Mouse (Mus musculus): ENCODE measurements around the gene Khnyn.

Khnyn gene

DNA sequence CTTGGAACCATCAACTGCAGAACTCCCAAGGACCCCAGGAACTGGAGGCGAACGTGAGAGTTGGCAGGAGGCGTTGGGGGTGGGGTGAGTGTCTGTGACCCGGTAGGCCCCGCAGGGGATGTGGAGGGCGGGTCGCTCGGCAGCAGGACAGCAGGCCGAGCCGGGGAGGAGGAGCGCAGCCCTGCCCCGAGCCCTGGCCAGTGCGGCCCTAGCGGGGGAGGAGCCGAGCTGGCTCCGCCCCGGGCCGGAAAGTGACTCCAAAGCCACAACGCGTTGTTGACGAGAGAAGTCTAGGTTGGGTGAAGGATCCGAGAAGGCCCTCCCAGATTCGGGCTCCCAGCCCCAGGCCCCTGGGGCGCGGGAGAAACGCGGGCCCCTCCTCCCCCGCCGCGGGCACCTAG is at the start of gene Khnyn:
Khnyn (plus strand) TSS at position 235 of the 401 bp plus-strand sequence.
- DNase-seq: peak; percentile 96

DNA sequence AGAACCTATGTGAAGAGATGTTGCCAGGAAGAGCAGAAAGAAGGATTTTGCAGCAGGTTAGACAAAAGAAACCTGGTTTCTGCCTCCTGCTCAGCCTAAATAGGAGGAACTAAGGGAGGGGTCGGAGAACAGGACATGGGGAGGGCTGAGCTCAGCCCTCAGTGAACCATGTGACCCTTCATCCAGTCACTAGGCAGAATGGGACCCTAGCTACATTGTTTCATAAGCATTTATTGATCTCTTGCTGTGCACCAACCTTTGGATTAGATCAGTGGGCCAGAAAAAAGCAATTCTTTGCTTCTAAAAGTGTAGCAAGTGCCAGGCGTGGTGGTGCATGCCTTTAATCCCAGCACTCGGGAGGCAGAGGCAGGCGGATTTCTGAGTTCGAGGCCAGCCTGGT is 46.4 kb upstream of the Khnyn start:
- DNase-seq: no peak

GRCm38 (mm10) chr14:55838740-55839139 is 46.0 kb upstream of the Khnyn start:
- no peak for DNase-seq

DNA sequence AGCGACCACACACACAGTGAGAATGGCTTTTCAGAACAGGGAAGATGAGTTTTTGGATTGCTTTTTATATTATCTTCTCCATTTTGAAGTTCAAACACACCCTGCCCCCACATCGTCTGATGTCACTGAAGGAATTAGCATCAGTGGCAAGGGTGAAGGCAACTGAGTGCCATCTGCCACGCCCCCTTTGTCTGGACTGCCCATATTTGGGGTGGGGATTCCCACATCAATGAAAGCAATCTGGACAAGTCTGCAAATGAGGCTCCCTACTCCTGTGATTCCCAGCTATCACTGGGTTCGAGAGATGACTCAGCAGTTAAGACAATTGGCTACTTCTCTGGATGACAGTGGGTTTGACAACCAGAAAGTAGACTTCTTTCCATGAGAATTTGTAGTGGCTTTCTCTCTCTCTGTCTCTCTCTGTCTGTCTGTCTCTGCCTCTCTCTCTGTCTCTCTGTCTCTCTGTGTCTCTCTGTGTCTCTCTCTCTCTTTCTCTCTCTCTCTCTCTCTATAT is 43.8 kb upstream of the Khnyn start:
- DNase-seq: no peak

DNA sequence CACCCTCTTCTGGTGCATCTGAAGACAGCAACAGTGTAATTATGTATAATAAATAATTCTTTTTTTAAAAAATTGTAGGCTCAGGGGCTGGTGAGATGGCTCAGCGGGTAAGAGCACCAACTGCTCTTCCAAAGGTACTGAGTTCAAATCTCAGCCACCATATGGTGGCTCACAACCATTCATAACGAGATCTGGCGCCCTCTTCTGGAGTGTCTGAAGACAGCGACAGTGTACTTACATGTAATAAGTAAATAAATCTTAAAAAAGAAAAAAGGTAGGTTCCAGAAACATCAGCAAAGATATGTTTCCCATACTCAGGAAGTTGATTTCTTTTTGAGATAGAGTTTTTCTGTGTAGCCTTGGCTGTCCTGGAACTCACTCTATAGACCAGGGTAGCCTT is 42.0 kb upstream of the Khnyn start:
- no peak for DNase-seq

DNA sequence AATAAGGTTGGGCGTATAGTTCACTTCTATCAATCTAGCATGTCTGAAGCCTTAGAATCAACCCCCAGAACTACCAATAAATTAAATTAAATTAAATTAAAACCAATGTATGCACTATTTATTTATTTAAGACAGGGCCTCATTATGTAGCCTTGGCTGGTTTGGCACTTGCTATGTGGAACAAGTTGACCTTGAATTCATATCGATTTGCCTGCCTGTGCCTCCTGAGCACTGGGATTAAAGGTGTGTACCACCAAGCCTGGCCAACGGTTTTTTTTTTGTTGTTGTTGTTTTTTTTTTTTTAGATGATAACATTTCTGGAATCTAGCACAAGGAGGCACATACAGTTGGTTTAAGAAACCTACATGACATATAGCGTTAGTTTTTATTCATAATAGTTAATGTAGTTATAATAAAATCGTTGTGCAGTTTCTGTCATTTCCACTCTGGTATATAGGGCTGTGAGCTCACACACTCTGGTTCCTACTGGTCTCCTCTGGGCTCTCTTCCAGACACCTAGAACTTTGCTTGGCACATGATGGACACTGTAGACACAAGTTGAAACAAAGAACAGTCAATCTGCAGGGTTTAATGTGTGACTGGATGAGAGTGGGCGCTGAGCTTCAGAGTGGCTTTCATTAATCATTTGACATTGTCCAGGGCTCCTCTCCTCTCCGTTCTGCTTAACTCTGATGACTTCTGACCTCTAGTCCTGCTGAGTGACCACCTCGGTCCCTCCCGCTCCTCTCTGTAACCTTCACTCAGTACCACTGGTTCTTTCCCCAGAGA is 39.0 kb upstream of the Khnyn start:
- no peak for DNase-seq

GRCm38 (mm10) chr14:55850885-55851284 is 33.9 kb upstream of the Khnyn start:
- DNase-seq: no peak

DNA sequence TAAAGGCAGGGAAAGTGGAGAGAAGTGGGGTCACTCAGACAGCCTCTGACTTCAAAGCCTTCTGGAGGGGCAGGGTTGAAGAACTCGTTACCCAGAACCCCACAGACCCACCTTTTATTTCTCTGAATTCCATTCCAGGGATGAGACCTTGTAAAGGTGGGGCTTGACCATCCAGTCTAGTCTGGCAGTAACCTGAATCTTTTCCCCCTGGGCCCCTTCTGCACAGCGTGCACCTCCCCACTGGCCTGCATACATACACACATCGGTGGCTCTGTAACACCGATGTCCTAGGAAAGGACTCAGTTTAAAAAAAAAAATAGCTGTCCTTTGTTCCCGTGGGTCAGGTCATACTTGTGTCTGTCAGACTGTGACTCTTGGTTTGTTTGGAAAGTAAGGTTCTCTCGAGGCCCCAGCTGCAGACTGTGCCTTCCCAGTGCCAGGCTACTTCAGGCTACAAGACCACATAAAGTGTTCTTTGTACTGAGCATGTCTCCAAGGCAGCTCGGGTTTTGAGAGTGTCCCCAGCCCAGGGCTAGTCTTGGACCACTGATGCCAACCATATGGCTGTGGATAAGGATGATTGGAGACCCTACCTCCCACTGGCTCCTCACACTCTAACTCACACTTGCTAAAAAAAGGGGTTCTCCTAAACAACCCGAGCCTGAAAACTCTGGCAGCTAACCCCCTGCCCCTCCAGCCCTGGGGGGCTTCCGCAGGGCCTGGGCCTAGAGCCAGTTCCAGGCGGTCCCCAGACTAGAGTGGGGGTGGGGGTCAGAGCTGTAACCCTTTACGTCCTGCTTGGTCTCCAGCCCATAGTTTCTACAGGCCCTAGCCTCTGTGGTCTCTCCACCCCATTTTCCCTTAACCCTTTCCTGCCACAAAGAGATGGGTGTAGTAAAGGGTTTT is 31.8 kb upstream of the Khnyn start:
- peak in 1 of 2 experiments; percentile 18 for DNase-seq

DNA sequence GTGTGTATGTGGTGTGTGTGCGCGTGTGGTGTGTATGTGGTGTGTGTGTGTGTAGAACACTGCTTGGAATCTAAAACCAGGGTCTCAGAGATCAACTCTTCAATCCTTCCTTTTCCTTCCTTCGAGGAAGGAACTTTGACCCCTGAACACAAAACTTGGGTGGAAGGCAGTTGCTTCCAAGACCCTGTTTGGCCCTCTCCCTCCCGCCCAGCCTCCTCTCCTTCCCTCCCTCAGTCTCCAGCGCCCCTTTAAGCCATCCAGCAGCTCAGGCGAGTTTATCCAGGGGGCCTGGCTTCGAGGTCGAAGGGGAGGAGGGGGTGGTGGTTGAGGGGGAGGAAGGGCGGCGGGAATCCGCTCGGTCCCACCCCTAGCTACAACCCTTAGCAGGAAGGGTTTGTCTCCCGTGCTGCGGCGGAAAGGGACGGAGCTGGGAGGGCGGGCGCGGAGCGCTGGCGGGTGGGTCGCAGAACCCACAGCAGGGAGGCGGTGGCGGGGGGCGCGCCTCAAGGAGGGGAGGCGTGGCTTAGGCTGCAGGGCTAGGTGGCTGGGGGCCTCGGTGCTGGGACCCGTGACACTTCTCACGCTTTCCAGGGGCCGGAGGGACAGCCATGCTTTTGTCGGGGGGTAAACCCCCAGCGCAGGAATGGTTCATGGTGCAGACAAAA is 31.0 kb upstream of the Khnyn start, which contains the start of gene Nynrin:
Nynrin (plus strand) TSS at position 390 of the 665 bp plus-strand sequence.
- DNase-seq: peak in 1 of 2 experiments; percentile 50

DNA sequence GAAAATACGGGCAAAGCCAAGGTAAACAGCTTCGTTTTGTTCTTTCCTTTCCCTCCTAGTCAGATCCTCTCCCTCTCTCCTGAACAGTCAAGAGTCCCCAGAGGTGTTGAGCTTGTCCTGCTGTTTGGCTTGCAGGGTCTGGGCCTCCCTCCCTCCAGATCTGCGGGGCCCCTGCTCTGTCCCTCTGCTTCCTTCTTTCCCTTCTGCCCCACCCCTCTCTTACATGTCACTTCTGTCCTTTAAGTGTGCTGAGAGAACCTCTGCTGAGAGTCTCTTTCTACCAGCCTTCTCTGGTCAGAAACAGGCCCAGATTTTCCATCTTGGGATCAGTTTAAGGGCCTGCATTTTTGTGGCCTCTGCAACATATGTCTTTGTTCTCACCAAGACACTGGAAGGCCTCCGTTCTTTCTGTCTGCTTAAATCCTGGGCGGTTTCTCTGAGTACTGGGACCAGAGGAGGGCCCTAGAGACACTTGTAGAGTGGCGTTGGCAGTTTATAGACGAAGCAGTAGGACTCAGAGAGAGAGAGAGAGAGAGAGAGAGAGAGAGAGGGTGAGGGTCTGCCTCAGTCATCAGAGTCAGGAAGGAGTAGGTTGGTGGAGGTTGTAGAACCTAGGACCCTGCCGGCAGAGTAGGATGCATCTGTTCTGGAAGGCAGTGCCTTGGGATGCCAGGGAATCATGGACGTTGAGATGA is 30.2 kb upstream of the Khnyn start:
- no peak for DNase-seq

DNA sequence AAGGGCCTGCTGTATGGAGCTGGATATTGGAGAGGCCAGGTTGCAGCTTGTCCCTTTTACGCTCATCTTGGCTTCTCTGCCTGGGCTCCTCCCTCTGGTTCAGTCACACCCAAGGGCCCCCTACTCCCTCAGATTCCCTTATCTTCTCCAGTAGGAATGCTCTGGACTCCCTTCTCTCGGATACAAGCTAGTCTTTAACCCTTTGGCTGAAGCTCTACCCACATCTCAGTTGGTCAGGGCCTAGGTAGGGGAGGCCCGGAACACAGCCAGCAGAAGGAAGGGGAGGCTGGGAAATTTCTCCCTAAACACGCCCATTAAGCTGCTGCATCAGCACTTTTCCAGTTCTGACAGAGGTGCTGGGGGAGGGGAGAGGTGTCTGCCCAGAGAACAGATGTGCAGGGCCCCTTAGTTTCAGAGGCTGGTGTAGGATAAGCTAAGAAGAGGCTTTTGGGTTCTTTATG is 29.6 kb upstream of the Khnyn start:
- no peak for DNase-seq

- no peak for DNase-seq
Measured at GRCm38 (mm10) chr14:55857588-55857987, 27.2 kb upstream of the Khnyn start.

DNA sequence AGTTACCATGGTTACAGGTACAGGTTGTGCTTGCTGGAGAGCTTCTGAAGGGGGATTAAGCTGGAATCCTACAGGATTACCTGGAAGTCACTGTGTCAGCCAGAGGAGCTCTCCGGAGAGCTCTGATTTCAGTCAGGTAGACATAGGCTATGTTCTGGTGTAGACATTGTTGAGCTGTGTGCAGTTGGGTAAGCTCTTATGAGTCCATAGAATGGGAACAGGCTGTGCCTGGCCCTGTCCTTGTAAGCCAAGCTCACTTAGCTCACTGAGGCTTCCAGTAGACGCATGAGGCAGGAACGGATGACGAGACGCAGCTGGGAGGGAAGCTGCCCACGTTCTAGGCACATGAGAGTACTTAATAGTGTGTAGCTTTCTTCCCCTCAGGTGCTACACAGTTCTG is 22.6 kb upstream of the Khnyn start:
- DNase-seq: no peak

- DNase-seq: no peak
Measured at GRCm38 (mm10) chr14:55862970-55863369, 21.8 kb upstream of the Khnyn start.

GRCm38 (mm10) chr14:55863773-55864172 is 21.0 kb upstream of the Khnyn start:
- peak; percentile 79 to 85 for DNase-seq

- peak; percentile 78 to 84 for DNase-seq
Measured at GRCm38 (mm10) chr14:55866962-55867361, 17.8 kb upstream of the Khnyn start.

GRCm38 (mm10) chr14:55868230-55869026 is 16.3 kb upstream of the Khnyn start:
- DNase-seq: no peak

DNA sequence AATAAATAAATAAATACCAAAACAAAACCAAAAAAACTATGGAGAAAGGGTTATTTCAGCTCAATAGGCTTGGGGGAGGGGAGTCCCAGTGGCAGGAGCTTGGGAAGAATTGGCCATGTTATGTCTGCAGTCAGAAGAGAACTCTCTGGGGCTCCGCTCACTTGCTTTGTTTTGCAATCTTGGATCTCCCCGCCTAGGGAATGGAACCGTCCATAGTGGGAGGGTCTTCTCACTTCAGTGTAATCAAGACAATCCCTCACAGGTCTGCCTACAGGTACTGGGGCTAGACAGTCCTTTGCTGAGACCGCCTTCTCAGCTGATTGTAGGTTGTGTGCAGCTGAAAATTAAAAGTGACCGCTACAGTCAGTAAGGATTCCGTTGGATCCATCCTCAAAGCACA is 15.2 kb upstream of the Khnyn start:
- no peak for DNase-seq

DNA sequence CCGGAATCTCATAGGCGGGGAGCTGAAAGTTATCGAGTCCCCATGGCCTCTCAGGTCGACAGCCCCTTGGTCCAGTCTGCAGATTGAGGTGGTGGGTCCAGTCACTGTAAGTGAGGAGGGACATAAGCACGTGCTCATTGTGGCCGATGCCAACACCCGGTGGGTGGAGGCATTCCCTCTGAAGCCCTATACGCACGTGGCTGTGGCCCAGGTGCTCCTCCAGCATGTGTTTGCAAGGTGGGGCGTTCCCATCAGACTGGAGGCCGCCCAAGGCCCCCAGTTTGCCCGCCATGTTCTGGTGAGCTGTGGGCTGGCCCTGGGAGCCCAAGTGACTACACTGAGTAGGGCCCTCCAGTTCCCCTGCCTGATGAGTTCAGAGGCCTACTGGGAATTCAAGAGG is 12.7 kb upstream of the Khnyn start:
- DNase-seq: peak in 1 of 2 experiments; percentile 12

GRCm38 (mm10) chr14:55872551-55872950 is 12.2 kb upstream of the Khnyn start:
- DNase-seq: no peak

DNA sequence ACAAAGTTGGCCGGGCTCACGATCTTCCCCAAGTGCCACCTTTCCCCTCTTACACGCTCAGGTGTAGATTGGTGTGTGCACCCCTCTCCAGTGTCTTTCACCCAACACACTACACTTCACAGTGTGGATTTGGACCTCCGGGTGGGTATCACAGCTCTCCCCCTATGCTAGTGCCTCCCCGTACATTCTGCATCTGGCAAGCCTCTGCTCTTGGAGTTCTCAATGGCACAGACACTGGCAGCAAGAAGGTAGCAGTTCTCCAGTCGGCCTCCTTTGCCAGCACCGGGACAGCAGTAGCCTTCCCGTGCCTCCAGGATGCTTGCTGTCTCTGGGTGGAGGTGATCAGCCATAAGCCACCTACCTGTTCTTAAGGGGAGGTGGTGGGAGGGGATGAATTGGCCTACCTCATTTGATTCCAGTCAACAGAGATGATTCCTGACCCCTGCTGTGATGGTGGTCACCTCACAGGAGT is 11.5 kb upstream of the Khnyn start:
- no peak for DNase-seq

All from cerebellum, postnatal 25 days (tissue).